Mouse (Mus musculus) megakaryocyte progenitor cell, adult 5-6 weeks (primary cell): ENCODE results near the gene Senp6. TPM values are rescaled to one million over a fixed set of nuclear protein-coding genes. Genes with fewer than 3 reads are reported as not detected.
"Not testable (repeated sequence)": the region's sequence is repeated elsewhere in the genome, so short reads cannot be mapped to it uniquely, and the experiment has no call there.

Source experiments
- ATAC-seq: replicated peaks from 2 replicates; pipeline ENCODE4 v1.8.0; 2016; ENCODE audit warnings: mild to moderate bottlenecking, moderate TSS enrichment, inconsistent platforms; ENCODE audit not compliant: poor library complexity
- total RNA-seq, 2 experiments: library from RNA; stranded (forward) in 1 of 2; stranded (reverse) in 1 of 2; fragments of 157-497, 149-512 nt in 1 of 2; fragments of 200-1000 nt in 1 of 2; gene quantifications; 2 replicates each; pipeline versions ENCODE4 v1.2.3 to v1.2.4; 2015 to 2017

The Senp6 gene
- 164 and 192 TPM in 2 replicates for total RNA-seq (2015)
- total RNA-seq (2017) = 114 and 150 TPM in 2 replicates

- peak; percentile 70 for ATAC-seq
Measured at GRCm38 (mm10) chr9:80066367-80067220, at the start of gene Senp6. Gene Senp6 (plus strand): TSS chr9:80066903.

- no peak for ATAC-seq
Measured at GRCm38 (mm10) chr9:80020429-80020828, 46.3 kb upstream of the Senp6 start.

GRCm38 (mm10) chr9:80021648-80022047 is 45.1 kb upstream of the Senp6 start:
- no peak; the same call in 1 of the 2 replicates for ATAC-seq

- no peak for ATAC-seq
Measured at GRCm38 (mm10) chr9:80022821-80023220, 43.9 kb upstream of the Senp6 start.

- not testable (repeated sequence) for ATAC-seq
Measured at GRCm38 (mm10) chr9:80025347-80025746, 41.4 kb upstream of the Senp6 start.

GRCm38 (mm10) chr9:80026017-80026416 is 40.7 kb upstream of the Senp6 start:
- ATAC-seq = peak; percentile 98

- ATAC-seq = no peak
Measured at GRCm38 (mm10) chr9:80026581-80027021, 40.1 kb upstream of the Senp6 start.

- no peak for ATAC-seq
Measured at GRCm38 (mm10) chr9:80037262-80037996, 29.3 kb upstream of the Senp6 start.

GRCm38 (mm10) chr9:80037997-80038383 is 28.7 kb upstream of the Senp6 start:
- no peak for ATAC-seq

GRCm38 (mm10) chr9:80039296-80039815 is 27.3 kb upstream of the Senp6 start:
- ATAC-seq = no peak

GRCm38 (mm10) chr9:80044301-80044700 is 22.4 kb upstream of the Senp6 start:
- not testable (repeated sequence) for ATAC-seq

- ATAC-seq = not testable (repeated sequence)
Measured at GRCm38 (mm10) chr9:80049271-80049670, 17.4 kb upstream of the Senp6 start.

- ATAC-seq = no peak
Measured at GRCm38 (mm10) chr9:80052951-80053350, 13.8 kb upstream of the Senp6 start.

- peak; percentile 95 for ATAC-seq
Measured at GRCm38 (mm10) chr9:80057690-80058089, 9.0 kb upstream of the Senp6 start.

GRCm38 (mm10) chr9:80065495-80065894 is 1.2 kb upstream of the Senp6 start:
- ATAC-seq = not testable (repeated sequence)

GRCm38 (mm10) chr9:80067221-80068027 is 721 bp downstream of the Senp6 start:
- ATAC-seq = peak; percentile 56

GRCm38 (mm10) chr9:80068028-80068515 is 1.4 kb downstream of the Senp6 start:
- ATAC-seq = no peak; the same call in 1 of the 2 replicates

GRCm38 (mm10) chr9:80068735-80069315 is 2.1 kb downstream of the Senp6 start:
- peak; percentile 17 for ATAC-seq

- no peak for ATAC-seq
Measured at GRCm38 (mm10) chr9:80070026-80070425, 3.3 kb downstream of the Senp6 start.

GRCm38 (mm10) chr9:80071616-80072015 is 4.9 kb downstream of the Senp6 start:
- ATAC-seq = no peak
